Mouse (Mus musculus): ENCODE results near the gene Acot8.

GRCm38 (mm10) chr2:164832748-164833301, 28.1 kb upstream of the Acot8 start, which contains the start of gene Ctsa:
- TF ChIP-seq CTCF (IDR thresholded peaks at IDR 0.05; ENCODE audit: insufficient read depth, low read depth, low read length) (no peak; the same call in 1 of the 2 replicates), POLR2A (IDR thresholded peaks at IDR 0.05; ENCODE audit: insufficient read depth, low read depth, low read length) (no peak)

Data from olfactory bulb, adult 2 months (tissue).